ENCODE assay signal across 11 mouse cellular contexts in the genomic region with DNA sequence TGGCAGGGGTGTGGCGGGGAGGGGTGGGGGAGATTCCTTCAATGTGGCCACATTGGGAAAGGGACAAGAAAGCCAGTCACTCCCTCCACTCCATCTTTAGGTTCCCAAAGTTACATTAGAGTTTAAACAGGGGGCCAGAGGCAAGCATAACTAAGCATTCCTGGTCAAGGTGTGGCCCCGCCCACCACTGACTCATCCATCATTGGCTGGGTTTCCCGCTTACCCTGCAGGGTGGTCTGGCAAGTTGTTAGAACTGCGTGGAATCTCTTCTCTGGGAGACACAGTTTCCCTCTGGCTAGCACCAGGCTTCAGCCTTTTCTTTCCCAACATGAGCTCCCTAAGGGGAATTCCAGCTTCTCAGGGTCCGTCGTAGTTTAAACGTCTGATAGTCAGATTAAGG.
"Had no signal": no experiment of that assay in that cellular context is flagged by ENCODE, and none has a peak within 500 bp of the region (broad histone marks: within the 10 kb centered on the region; RNA-seq: fewer than 3 reads in every experiment).

No protein-coding gene starts in this region.

- DNase-seq: kidney, adult 18-20 months; kidney, adult 9 months; kidney, postnatal 14 days; kidney, postnatal 4 days; left cerebral cortex, postnatal 4 days; liver, postnatal 0 days; lung, embryonic 14.5 days; right cerebral cortex, adult 18-20 months; right cerebral cortex, postnatal 14 days; right cerebral cortex, postnatal 4 days; thymus, postnatal 36 days had no signal
